Mouse (Mus musculus): Measurements from ENCODE around the gene Cpa5. TPM values are rescaled to one million over a fixed set of nuclear protein-coding genes. Genes with fewer than 3 reads are reported as not detected.

Cpa5 gene
- total and polyA plus RNA-seq, 3 experiments, result not detected

DNA sequence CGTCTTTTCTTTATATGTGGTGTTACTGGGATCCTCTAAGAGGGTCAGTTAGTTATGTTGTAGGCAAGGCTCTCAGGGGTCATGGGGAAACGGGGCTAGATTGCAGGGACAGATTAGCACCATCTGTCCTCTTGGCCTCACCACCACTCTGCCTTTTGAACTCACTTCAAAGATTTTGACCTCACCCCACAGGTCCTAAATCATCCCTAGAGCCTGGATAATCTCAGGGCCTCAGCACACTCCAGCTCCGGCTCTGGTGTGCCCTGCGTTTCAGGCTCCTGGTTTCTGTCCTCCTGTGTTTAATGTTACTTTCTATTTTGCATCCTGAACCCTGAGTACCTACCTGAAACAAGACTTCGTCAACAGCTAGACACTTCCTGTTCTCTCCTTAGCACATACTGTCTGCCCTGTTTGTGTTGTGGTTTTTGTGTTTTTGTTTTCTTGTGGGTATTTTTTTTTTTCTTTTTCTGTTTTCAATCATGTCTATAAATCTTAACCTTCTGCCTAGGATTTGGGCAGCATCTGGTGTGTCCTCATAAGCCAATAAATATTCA, 18.9 kb upstream of the Cpa5 start:
- in situ Hi-C loops (cut with MboI; ENCODE audit: low pct_ligation_motif_present, low pct_unique_long_range_greater_than_20kb, low sequenced_read_pairs) (no loop called here), dilution Hi-C loops (cut with MboI; ENCODE audit: extremely low pct_ligation_motif_present, extremely low pct_unique_long_range_greater_than_20kb, low sequenced_read_pairs) (no loop called here)
- no peak for DNase-seq (ENCODE audit: extremely low read depth)
- H3K79me2 ChIP-seq (replicated peaks; ENCODE audit: control insufficient read depth, extremely low read depth, insufficient read depth, poor library complexity, severe bottlenecking), result no peaks in the 10 kb centered on the region
- H3K36me3 ChIP-seq (replicated peaks in 1 of 2; ENCODE audit: control insufficient read depth in 1 of 2, insufficient read depth in 1 of 2, low read length in 1 of 2), result no peaks in the 10 kb centered on the region
- H3K27ac ChIP-seq (ENCODE audit: insufficient read depth, low read depth), result no peak overlapping the region
- no peak for TF ChIP-seq SIN3A (IDR thresholded peaks at IDR 0.05; ENCODE audit: low read length)
- TF ChIP-seq ZNF384 (IDR thresholded peaks at IDR 0.05; ENCODE audit: low read depth, low read length), result no peak
- 0 out of 2 replicates have a peak, but pooled peaks have one; percentile 23 for TF ChIP-seq ELF1 (IDR thresholded peaks at IDR 0.05; ENCODE audit: low read depth, low read length)
- TF ChIP-seq PAX5 (IDR thresholded peaks at IDR 0.05; ENCODE audit: low read length), result no peak
- peak overlapping the region; percentile 56; the same call in 1 of the 2 replicates for H3K4me2 ChIP-seq (ENCODE audit: insufficient read depth, low read depth, poor library complexity, severe bottlenecking)
- no peak overlapping the region for H3K9ac ChIP-seq (ENCODE audit: insufficient read depth, low read depth)
- no peak overlapping the region for H3K4me3 ChIP-seq (replicated peaks in 1 of 3; ENCODE audit: low read depth in 2 of 3, low read length in 2 of 3, poor library complexity in 1 of 3)
- no peaks in the 10 kb centered on the region; a peak in 1 of 4 replicates for H3K4me1 ChIP-seq (ENCODE audit: control insufficient read depth in 1 of 2, insufficient read depth in 2 of 2)
- H3K9me3 ChIP-seq (replicated peaks; ENCODE audit: low read length), result no peaks in the 10 kb centered on the region
- H3K27me3 ChIP-seq (replicated peaks), result no peaks in the 10 kb centered on the region

DNA sequence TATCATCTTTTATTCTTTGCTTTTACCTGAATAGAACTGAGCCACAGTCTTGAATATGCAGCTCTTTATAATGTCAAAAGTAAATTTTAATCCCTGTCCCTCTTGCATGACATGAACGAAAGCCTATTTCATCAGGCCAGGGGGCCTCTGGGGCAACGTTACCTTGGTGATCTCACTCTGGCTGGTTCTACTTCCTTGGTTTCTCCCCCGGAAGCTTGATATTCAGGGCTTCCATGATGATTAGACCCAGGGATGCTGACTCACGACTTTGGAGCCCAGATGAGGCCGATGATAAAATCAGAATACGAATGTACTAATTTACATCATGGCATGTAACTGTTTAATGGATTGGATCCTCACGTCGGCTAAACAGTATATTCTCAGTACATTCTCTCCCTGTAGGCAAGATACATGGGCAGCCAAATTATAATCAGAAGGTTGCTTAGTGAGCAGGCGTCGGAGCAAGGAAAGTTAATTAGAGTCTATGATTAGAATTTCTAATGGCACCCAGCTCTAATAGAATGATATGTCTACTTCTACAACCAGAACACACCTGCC, 18.3 kb upstream of the Cpa5 start:
- Histone ChIP-seq H3K27me3 (replicated peaks) (no peaks in the 10 kb centered on the region), H3K4me2 (ENCODE audit: insufficient read depth, low read depth, poor library complexity, severe bottlenecking) (no peak overlapping the region), H3K4me1 (ENCODE audit: control insufficient read depth in 1 of 2, insufficient read depth in 2 of 2) (no peaks in the 10 kb centered on the region; a peak in 1 of 4 replicates), H3K4me3 (replicated peaks in 1 of 3; ENCODE audit: low read depth in 2 of 3, low read length in 2 of 3, poor library complexity in 1 of 3) (no peak overlapping the region), H3K79me2 (replicated peaks; ENCODE audit: control insufficient read depth, extremely low read depth, insufficient read depth, poor library complexity, severe bottlenecking) (no peaks in the 10 kb centered on the region), H3K9me3 (replicated peaks; ENCODE audit: low read length) (no peaks in the 10 kb centered on the region), H3K36me3 (replicated peaks in 1 of 2; ENCODE audit: control insufficient read depth in 1 of 2, insufficient read depth in 1 of 2, low read length in 1 of 2) (no peaks in the 10 kb centered on the region), H3K9ac (ENCODE audit: insufficient read depth, low read depth) (no peak overlapping the region), H3K27ac (ENCODE audit: insufficient read depth, low read depth) (no peak overlapping the region)
- dilution Hi-C loops (cut with MboI; ENCODE audit: extremely low pct_ligation_motif_present, extremely low pct_unique_long_range_greater_than_20kb, low sequenced_read_pairs) (no loop called here), in situ Hi-C loops (cut with MboI; ENCODE audit: low pct_ligation_motif_present, low pct_unique_long_range_greater_than_20kb, low sequenced_read_pairs) (no loop called here)
- DNase-seq (ENCODE audit: extremely low read depth), result no peak
- TF ChIP-seq EP300 (IDR thresholded peaks at IDR 0.05; ENCODE audit: low read length) (no peak), ELF1 (IDR thresholded peaks at IDR 0.05; ENCODE audit: low read depth, low read length) (no peak), IRF4 (IDR thresholded peaks at IDR 0.05; ENCODE audit: low read depth, low read length) (no peak), RCOR1 (conservative IDR thresholded peaks at IDR 0.05; ENCODE audit: low read depth, low read length) (no peak), MEF2A (IDR thresholded peaks at IDR 0.05; ENCODE audit: borderline replicate concordance, low read depth, low read length) (no peak), ZKSCAN1 (IDR thresholded peaks at IDR 0.05; ENCODE audit: borderline replicate concordance, low read depth, low read length) (no peak), POLR2A (IDR thresholded peaks at IDR 0.05; ENCODE audit: low read depth, low read length) (no peak), MAFK (IDR thresholded peaks at IDR 0.05; ENCODE audit: insufficient replicate concordance, low read length) (no peak), CHD2 (IDR thresholded peaks at IDR 0.05; ENCODE audit: low read length) (no peak), TCF12 (IDR thresholded peaks at IDR 0.05; ENCODE audit: low read depth, low read length) (no peak), E2F4 (IDR thresholded peaks at IDR 0.05; ENCODE audit: insufficient replicate concordance, low read depth, low read length) (no peak), NRF1 (IDR thresholded peaks at IDR 0.05; ENCODE audit: low read depth, low read length) (no peak), MAX (IDR thresholded peaks at IDR 0.05; ENCODE audit: low read length) (no peak), USF2 (conservative IDR thresholded peaks at IDR 0.05; ENCODE audit: low read depth, low read length) (no peak), ZMIZ1 (IDR thresholded peaks at IDR 0.05; ENCODE audit: low read depth, low read length) (no peak), HCFC1 (IDR thresholded peaks at IDR 0.05; ENCODE audit: low read depth, low read length) (no peak), NELFE (IDR thresholded peaks at IDR 0.05; ENCODE audit: low read depth, low read length) (no peak)
